Mouse (Mus musculus) thymus, adult 2 months (tissue): Measurements from ENCODE around the gene Sytl3.

ENCODE experiments used
- CTCF ChIP-seq: fragments of 200-500 bp; IDR thresholded peaks from 2 replicates; pipeline ENCODE4 v1.5.1; 2012; ENCODE audit warnings: mild to moderate bottlenecking, control low read depth, low read length, moderate library complexity, borderline replicate concordance; ENCODE audit not compliant: control insufficient read depth, poor library complexity, insufficient read depth; ENCODE audit errors: extremely low read depth
- POLR2A ChIP-seq: fragments of 200-500 bp; IDR thresholded peaks from 2 replicates; pipeline ENCODE4 v1.6.1; 2012; ENCODE audit warnings: mild to moderate bottlenecking, low read length, control low read depth, moderate library complexity; ENCODE audit not compliant: control insufficient read depth, poor library complexity, insufficient read depth; ENCODE audit errors: extremely low read depth

DNA sequence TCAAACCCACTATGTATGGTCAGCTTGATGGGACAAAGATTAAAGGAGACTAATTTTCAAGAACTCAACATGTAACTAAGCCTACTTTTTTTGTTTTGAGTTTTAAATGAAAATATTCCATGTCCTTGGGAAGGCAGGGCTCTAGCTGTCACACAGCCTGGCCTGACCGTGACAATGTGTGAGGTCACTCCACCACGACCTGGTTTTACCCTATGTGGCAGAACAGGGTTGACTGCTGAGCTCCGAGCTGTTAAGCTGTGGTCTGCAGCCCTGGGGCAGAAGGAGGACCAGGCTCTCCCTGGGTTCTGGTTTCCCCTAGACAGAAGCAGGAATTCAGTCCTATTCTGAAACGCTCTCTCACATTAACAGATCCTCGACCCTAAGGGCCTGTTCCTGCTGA lies 108.9 kb downstream of the Sytl3 start:
- TF ChIP-seq POLR2A (no peak), CTCF (no peak)
